Mouse (Mus musculus) small intestine, adult 2 months (tissue): ENCODE data around the gene H60c.

Experiments
- CTCF ChIP-seq: fragments of 200-500 bp; IDR thresholded peaks from 2 replicates; pipeline ENCODE4 v1.5.1; 2012; ENCODE audit warnings: low read depth, mild to moderate bottlenecking, control low read depth, inconsistent platforms, low read length, moderate library complexity, mixed read lengths; ENCODE audit not compliant: insufficient replicate concordance, insufficient read length; ENCODE audit errors: extremely low read depth
- POLR2A ChIP-seq: fragments of 200-500 bp; IDR thresholded peaks from 2 replicates; pipeline ENCODE4 v1.6.1; 2012; ENCODE audit warnings: low read depth, mild to moderate bottlenecking, control low read depth, inconsistent platforms, low read length, moderate library complexity

- TF ChIP-seq POLR2A (no peak), CTCF (no peak)
Observed at GRCm38 (mm10) chr10:3267671-3268070, at the start of gene H60c.
